Mouse (Mus musculus): ENCODE data around the gene Slc7a8. TPM values are rescaled to one million over a fixed set of nuclear protein-coding genes. Genes with fewer than 3 reads are reported as not detected.
A peak's percentile ranks its signal among the peaks of the same experiment; 100 is the strongest.

Slc7a8 gene
- polyA plus RNA-seq, 1 experiment from 2014 or later, result 2.2 TPM

- TF ChIP-seq CTCF (IDR thresholded peaks at IDR 0.05; ENCODE audit: low read depth), result no peak
- TF ChIP-seq EP300 (IDR thresholded peaks at IDR 0.05; ENCODE audit: low read depth), result no peak
- H3K9me3 ChIP-seq (ENCODE audit: low read length), result no peaks in the 10 kb centered on the region
- no peaks in the 10 kb centered on the region for H3K4me1 ChIP-seq (ENCODE audit: insufficient read depth)
- no peak overlapping the region for H3K4me2 ChIP-seq (ENCODE audit: low read depth, low read length)
- no peak overlapping the region for H3K27ac ChIP-seq (ENCODE audit: low read depth)
- 69% methylated on average over 16 of the region's 16 CpGs for WGBS (ENCODE audit: insufficient replicate concordance)
- no peak overlapping the region for H3K9ac ChIP-seq (replicated peaks)
- H3K27me3 ChIP-seq (ENCODE audit: insufficient read depth, low read length), result no peaks in the 10 kb centered on the region
- no peak overlapping the region for H3K4me3 ChIP-seq (ENCODE audit: low read depth, low read length)
- H3K36me3 ChIP-seq (replicated peaks; ENCODE audit: insufficient read depth, low read length), result no peaks in the 10 kb centered on the region
- ATAC-seq, result no peak
- DNase-seq, result no peak
Measured at GRCm38 (mm10) chr14:54747942-54748917, 33.5 kb downstream of the Slc7a8 start.

- Histone ChIP-seq H3K4me1 (ENCODE audit: insufficient read depth) (no peaks in the 10 kb centered on the region), H3K27me3 (ENCODE audit: insufficient read depth, low read length) (no peaks in the 10 kb centered on the region), H3K27ac (ENCODE audit: low read depth) (no peak overlapping the region), H3K9me3 (ENCODE audit: low read length) (no peaks in the 10 kb centered on the region), H3K4me3 (ENCODE audit: low read depth, low read length) (no peak overlapping the region), H3K9ac (replicated peaks) (no peak overlapping the region), H3K36me3 (replicated peaks; ENCODE audit: insufficient read depth, low read length) (no peaks in the 10 kb centered on the region), H3K4me2 (ENCODE audit: low read depth, low read length) (no peak overlapping the region)
- ATAC-seq (no peak), DNase-seq (no peak)
- 56% methylated on average over 9 of the region's 9 CpGs for WGBS (ENCODE audit: insufficient replicate concordance)
- TF ChIP-seq CTCF (IDR thresholded peaks at IDR 0.05; ENCODE audit: low read depth) (no peak), EP300 (IDR thresholded peaks at IDR 0.05; ENCODE audit: low read depth) (no peak)
Measured at GRCm38 (mm10) chr14:54746038-54746437, 35.7 kb downstream of the Slc7a8 start.

- ATAC-seq (no peak), DNase-seq (no peak)
- H3K36me3 ChIP-seq (replicated peaks; ENCODE audit: insufficient read depth, low read length), result no peaks in the 10 kb centered on the region
- H3K4me1 ChIP-seq (ENCODE audit: insufficient read depth), result no peaks in the 10 kb centered on the region
- WGBS (ENCODE audit: insufficient replicate concordance), result 37% methylated on average over 8 of the region's 8 CpGs
- no peak overlapping the region for H3K27ac ChIP-seq (ENCODE audit: low read depth)
- no peak overlapping the region for H3K9ac ChIP-seq (replicated peaks)
- H3K27me3 ChIP-seq (ENCODE audit: insufficient read depth, low read length), result no peaks in the 10 kb centered on the region
- H3K9me3 ChIP-seq (ENCODE audit: low read length), result no peaks in the 10 kb centered on the region
- TF ChIP-seq EP300 (IDR thresholded peaks at IDR 0.05; ENCODE audit: low read depth) (no peak), CTCF (IDR thresholded peaks at IDR 0.05; ENCODE audit: low read depth) (no peak)
- H3K4me3 ChIP-seq (ENCODE audit: low read depth, low read length), result no peak overlapping the region
- H3K4me2 ChIP-seq (ENCODE audit: low read depth, low read length), result no peak overlapping the region
Measured at GRCm38 (mm10) chr14:54744473-54744872, 37.3 kb downstream of the Slc7a8 start.

GRCm38 (mm10) chr14:54742375-54742774, 39.4 kb downstream of the Slc7a8 start:
- ATAC-seq (no peak), DNase-seq (peak; percentile 34)
- TF ChIP-seq CTCF (IDR thresholded peaks at IDR 0.05; ENCODE audit: low read depth) (no peak), EP300 (IDR thresholded peaks at IDR 0.05; ENCODE audit: low read depth) (no peak)
- Histone ChIP-seq H3K27me3 (ENCODE audit: insufficient read depth, low read length) (no peaks in the 10 kb centered on the region), H3K9me3 (ENCODE audit: low read length) (no peaks in the 10 kb centered on the region), H3K9ac (replicated peaks) (no peak overlapping the region), H3K27ac (ENCODE audit: low read depth) (no peak overlapping the region), H3K4me1 (ENCODE audit: insufficient read depth) (no peaks in the 10 kb centered on the region), H3K4me3 (ENCODE audit: low read depth, low read length) (no peak overlapping the region), H3K36me3 (replicated peaks; ENCODE audit: insufficient read depth, low read length) (no peaks in the 10 kb centered on the region), H3K4me2 (ENCODE audit: low read depth, low read length) (no peak overlapping the region)
- WGBS (ENCODE audit: insufficient replicate concordance), result 51% methylated on average over 2 of the region's 2 CpGs

- TF ChIP-seq EP300 (IDR thresholded peaks at IDR 0.05; ENCODE audit: low read depth), result no peak
- TF ChIP-seq CTCF (IDR thresholded peaks at IDR 0.05; ENCODE audit: low read depth), result no peak
- Histone ChIP-seq H3K9ac (replicated peaks) (no peak overlapping the region), H3K4me2 (ENCODE audit: low read depth, low read length) (no peak overlapping the region), H3K36me3 (replicated peaks; ENCODE audit: insufficient read depth, low read length) (no peaks in the 10 kb centered on the region), H3K9me3 (ENCODE audit: low read length) (no peaks in the 10 kb centered on the region), H3K27ac (ENCODE audit: low read depth) (no peak overlapping the region), H3K27me3 (ENCODE audit: insufficient read depth, low read length) (no peaks in the 10 kb centered on the region), H3K4me3 (ENCODE audit: low read depth, low read length) (no peak overlapping the region), H3K4me1 (ENCODE audit: insufficient read depth) (no peaks in the 10 kb centered on the region)
- ATAC-seq (no peak), DNase-seq (no peak)
- 82% methylated on average over 6 of the region's 6 CpGs for WGBS (ENCODE audit: insufficient replicate concordance)
Measured at GRCm38 (mm10) chr14:54741721-54742120, 40.0 kb downstream of the Slc7a8 start.

- H3K4me2 ChIP-seq (ENCODE audit: low read depth, low read length), result no peak overlapping the region
- ATAC-seq, result no peak
- no peaks in the 10 kb centered on the region for H3K9me3 ChIP-seq (ENCODE audit: low read length)
- H3K9ac ChIP-seq (replicated peaks), result no peak overlapping the region
- no peak for DNase-seq
- H3K27ac ChIP-seq (ENCODE audit: low read depth), result no peak overlapping the region
- no peak overlapping the region for H3K4me3 ChIP-seq (ENCODE audit: low read depth, low read length)
- 83% methylated on average over 10 of the region's 10 CpGs for whole genome bisulfite sequencing (ENCODE audit: insufficient replicate concordance)
- no peaks in the 10 kb centered on the region for H3K36me3 ChIP-seq (replicated peaks; ENCODE audit: insufficient read depth, low read length)
- no peak for TF ChIP-seq CTCF (IDR thresholded peaks at IDR 0.05; ENCODE audit: low read depth)
- no peak for TF ChIP-seq EP300 (IDR thresholded peaks at IDR 0.05; ENCODE audit: low read depth)
- no peaks in the 10 kb centered on the region for H3K27me3 ChIP-seq (ENCODE audit: insufficient read depth, low read length)
- H3K4me1 ChIP-seq (ENCODE audit: insufficient read depth), result no peaks in the 10 kb centered on the region
Measured at GRCm38 (mm10) chr14:54737634-54738033, 44.1 kb downstream of the Slc7a8 start.

Measured in liver, postnatal 0 days (tissue).